Mouse (Mus musculus) CH12.LX (cell line): ENCODE results near the gene Trappc12. TPM values are rescaled to one million over a fixed set of nuclear protein-coding genes. Genes with fewer than 3 reads are reported as not detected.

Experiments used
- DNase-seq: peaks from one replicate; pipeline ENCODE4 v3.0.0-alpha.2; 2013; ENCODE audit errors: extremely low read depth
- H3K27ac ChIP-seq: 2 replicates; pipeline ENCODE4 v1.5.1; 2012; ENCODE audit warnings: low read depth, mild to moderate bottlenecking, control low read depth, moderate library complexity; ENCODE audit not compliant: insufficient read depth
- H3K27me3 ChIP-seq: replicated peaks from 2 replicates; pipeline ENCODE3; 2012; ENCODE audit warnings: inconsistent platforms
- H3K36me3 ChIP-seq, 2 experiments: replicated peaks in 1 of 2; 2 replicates each; pipeline versions ENCODE3 to v1.6.1; 2012; ENCODE audit warnings: inconsistent platforms in 1 of 2, low read length in 1 of 2, mild to moderate bottlenecking in 1 of 2, mixed read lengths in 1 of 2, moderate library complexity in 1 of 2; ENCODE audit not compliant: control insufficient read depth in 1 of 2, insufficient read depth in 1 of 2
- H3K4me1 ChIP-seq, 2 experiments: 2 replicates each; pipeline ENCODE4 v1.6.1; 2012; ENCODE audit warnings: inconsistent platforms in 1 of 2, moderate library complexity in 1 of 2; ENCODE audit not compliant: insufficient read depth in 2 of 2, control insufficient read depth in 1 of 2
- H3K4me2 ChIP-seq: 2 replicates; pipeline ENCODE4 v1.6.1; 2012; ENCODE audit warnings: low read depth, mild to moderate bottlenecking, control low read depth; ENCODE audit not compliant: poor library complexity, insufficient read depth, severe bottlenecking
- H3K4me3 ChIP-seq, 3 experiments: fragments of 150-350 bp in 1 of 3; sonication (generic) in 1 of 3; replicated peaks in 1 of 3; 2 replicates each; pipeline versions ENCODE3 to v1.5.1; 2011 to 2012; ENCODE audit warnings: low read depth in 2 of 3, low read length in 2 of 3, mild to moderate bottlenecking in 2 of 3, moderate library complexity in 2 of 3, control low read depth in 1 of 3, improper control_type of control experiment in 1 of 3, inconsistent platforms in 1 of 3, mixed read lengths in 1 of 3; ENCODE audit not compliant: poor library complexity in 1 of 3
- H3K79me2 ChIP-seq: replicated peaks from 2 replicates; pipeline ENCODE4 v1.6.1; 2012; ENCODE audit warnings: mild to moderate bottlenecking, moderate library complexity; ENCODE audit not compliant: control insufficient read depth, poor library complexity, insufficient read depth, severe bottlenecking; ENCODE audit errors: extremely low read depth
- H3K9ac ChIP-seq: 2 replicates; pipeline ENCODE4 v1.6.1; 2012; ENCODE audit warnings: low read depth, mild to moderate bottlenecking, control low read depth, moderate library complexity; ENCODE audit not compliant: insufficient read depth
- H3K9me3 ChIP-seq: replicated peaks from 2 replicates; pipeline ENCODE3; 2012; ENCODE audit warnings: low read length, inconsistent platforms, mixed read lengths
- BHLHE40 ChIP-seq: IDR thresholded peaks from 2 replicates; pipeline ENCODE4 v1.6.1; 2011; ENCODE audit warnings: mild to moderate bottlenecking, low read depth, low read length, improper control_type of control experiment
- CHD1 ChIP-seq: IDR thresholded peaks from 2 replicates; pipeline ENCODE4 v1.6.1; 2012; ENCODE audit warnings: low read depth, low read length, improper control_type of control experiment, inconsistent platforms
- CHD2 ChIP-seq: IDR thresholded peaks from 2 replicates; pipeline ENCODE4 v1.6.1; 2011; ENCODE audit warnings: low read length, improper control_type of control experiment
- CTCF ChIP-seq, 2 experiments: IDR thresholded peaks in 1 of 2; conservative IDR thresholded peaks in 1 of 2; 2 replicates each; pipeline ENCODE4 v1.5.1; 2011 to 2012; ENCODE audit warnings: low read depth in 2 of 2, low read length in 2 of 2, improper control_type of control experiment in 1 of 2, inconsistent platforms in 1 of 2, mild to moderate bottlenecking in 1 of 2, moderate library complexity in 1 of 2
- E2F4 ChIP-seq: IDR thresholded peaks from 2 replicates; pipeline ENCODE4 v1.6.1; 2011; ENCODE audit warnings: low read depth, low read length, improper control_type of control experiment; ENCODE audit not compliant: insufficient replicate concordance
- HCFC1 ChIP-seq: IDR thresholded peaks from 2 replicates; pipeline ENCODE4 v1.6.1; 2012; ENCODE audit warnings: low read depth, mild to moderate bottlenecking, inconsistent platforms, low read length, improper control_type of control experiment
- JUN ChIP-seq: IDR thresholded peaks from 2 replicates; pipeline ENCODE4 v1.6.1; 2011; ENCODE audit warnings: low read depth, mild to moderate bottlenecking, low read length, improper control_type of control experiment, moderate library complexity; ENCODE audit not compliant: insufficient read depth
- KAT2A ChIP-seq: IDR thresholded peaks from 2 replicates; pipeline ENCODE4 v1.6.1; 2012; ENCODE audit warnings: low read length, improper control_type of control experiment, inconsistent platforms; ENCODE audit not compliant: insufficient replicate concordance
- MAZ ChIP-seq: IDR thresholded peaks from 2 replicates; pipeline ENCODE4 v1.6.1; 2012; ENCODE audit warnings: low read depth, mild to moderate bottlenecking, inconsistent platforms, low read length, improper control_type of control experiment, moderate library complexity
- MEF2A ChIP-seq: IDR thresholded peaks from 2 replicates; pipeline ENCODE4 v1.6.1; 2014; ENCODE audit warnings: low read depth, mild to moderate bottlenecking, inconsistent platforms, low read length, improper control_type of control experiment, borderline replicate concordance
- MXI1 ChIP-seq: IDR thresholded peaks from 2 replicates; pipeline ENCODE4 v1.6.1; 2011; ENCODE audit warnings: mild to moderate bottlenecking, low read depth, low read length, improper control_type of control experiment
- MYC ChIP-seq: IDR thresholded peaks from 2 replicates; pipeline ENCODE4 v1.6.1; 2011; ENCODE audit warnings: low read depth, mild to moderate bottlenecking, improper control_type of control experiment, low read length
- NELFE ChIP-seq: IDR thresholded peaks from 2 replicates; pipeline ENCODE4 v1.6.1; 2011; ENCODE audit warnings: low read depth, low read length, improper control_type of control experiment
- NRF1 ChIP-seq: IDR thresholded peaks from 2 replicates; pipeline ENCODE4 v1.6.1; 2014; ENCODE audit warnings: low read depth, mild to moderate bottlenecking, inconsistent platforms, low read length, improper control_type of control experiment, moderate library complexity
- SIN3A ChIP-seq: IDR thresholded peaks from 2 replicates; pipeline ENCODE4 v1.6.1; 2012; ENCODE audit warnings: low read length, improper control_type of control experiment, inconsistent platforms
- TBP ChIP-seq: conservative IDR thresholded peaks from 2 replicates; pipeline ENCODE4 v1.6.1; 2011; ENCODE audit warnings: low read depth, low read length, improper control_type of control experiment
- TCF12 ChIP-seq: IDR thresholded peaks from 2 replicates; pipeline ENCODE4 v1.6.1; 2014; ENCODE audit warnings: low read depth, mild to moderate bottlenecking, inconsistent platforms, low read length, improper control_type of control experiment
- USF1 ChIP-seq: IDR thresholded peaks from 2 replicates; pipeline ENCODE4 v1.6.1; 2014; ENCODE audit warnings: low read depth, mild to moderate bottlenecking, inconsistent platforms, low read length, improper control_type of control experiment
- USF2 ChIP-seq: conservative IDR thresholded peaks from 2 replicates; pipeline ENCODE4 v1.6.1; 2011; ENCODE audit warnings: low read depth, low read length, improper control_type of control experiment
- ZNF384 ChIP-seq: IDR thresholded peaks from 2 replicates; pipeline ENCODE4 v1.6.1; 2012; ENCODE audit warnings: low read depth, low read length, improper control_type of control experiment, inconsistent platforms
- dilution Hi-C: fragments of 300-500 bp; cut with MboI; formaldehyde crosslinking; loops from 2 replicates; pipeline ENCODE4 v1.14.3; 2020; ENCODE audit warnings: low sequenced_read_pairs; ENCODE audit not compliant: extremely low pct_unique_long_range_greater_than_20kb, extremely low pct_ligation_motif_present
- in situ Hi-C: fragments of 300-500 bp; cut with MboI; formaldehyde crosslinking; loops from 3 replicates; pipeline ENCODE4 v1.14.3; 2019; ENCODE audit warnings: low sequenced_read_pairs, low pct_ligation_motif_present, low pct_unique_long_range_greater_than_20kb, mixed read lengths
- polyA plus RNA-seq: library from polyadenylated mRNA; unstranded; fragments of >175 nt; gene quantifications from 2 replicates; pipeline ENCODE4 v1.2.1, GENCODE M21; 2012; ENCODE audit warnings: low read depth; ENCODE audit not compliant: insufficient read length
- total RNA-seq, 2 experiments: library from RNA; depleted of rRNA; stranded (reverse); fragments of 300-350 nt in 1 of 2; fragments of >200 nt in 1 of 2; gene quantifications; 2 replicates each; pipeline ENCODE4 v1.2.3; 2012 to 2014

Trappc12 gene
- total and polyA plus RNA-seq, 3 experiments, result 26.7 to 33.9 (median 28.9) TPM

DNA sequence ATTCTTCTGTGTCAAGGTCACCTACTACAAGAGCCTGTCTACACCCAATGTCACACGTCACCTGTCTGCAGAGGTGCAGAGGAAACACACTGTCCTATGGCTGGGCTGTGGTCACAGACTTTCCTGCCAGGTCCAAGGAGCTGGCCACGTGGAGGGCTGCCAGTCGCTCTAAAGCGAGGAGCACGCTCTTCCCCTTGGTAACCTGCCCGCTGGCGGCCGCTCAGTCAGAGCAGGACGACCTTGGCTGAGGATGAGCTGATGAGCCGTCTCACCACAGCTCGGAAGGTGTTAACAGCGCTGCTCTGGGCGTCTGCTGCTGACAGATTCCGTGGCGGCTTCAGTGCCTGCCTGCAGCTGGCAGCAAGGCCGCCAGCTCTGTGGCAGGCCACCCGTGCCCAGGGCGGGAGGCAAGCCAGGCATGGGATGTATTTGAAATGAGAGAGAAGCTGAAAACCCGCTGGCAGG is 49.7 kb downstream of the Trappc12 start:
- dilution Hi-C loops (no loop called here), in situ Hi-C loops (no loop called here)
- TF ChIP-seq TBP (no peak), MXI1 (no peak), KAT2A (no peak), USF1 (no peak), JUN (no peak), E2F4 (no peak), NELFE (no peak), CHD1 (no peak), BHLHE40 (no peak), HCFC1 (no peak), SIN3A (no peak), MYC (no peak), ZNF384 (no peak), NRF1 (no peak), CHD2 (no peak), CTCF (conservative IDR thresholded peaks at IDR 0.05 in 1 of 2, IDR thresholded peaks at IDR 0.05 in 1 of 2; ENCODE audit: low read depth in 2 of 2, low read length in 2 of 2) (no peak)
- Histone ChIP-seq H3K27ac (no peak overlapping the region), H3K4me1 (peaks cover 8 to 56% of the 10 kb centered on the region in 2 experiments), H3K4me2 (no peak overlapping the region), H3K9ac (no peak overlapping the region), H3K36me3 (peaks cover 29 to 73% of the 10 kb centered on the region in 2 experiments), H3K79me2 (no peaks in the 10 kb centered on the region), H3K4me3 (no peak overlapping the region), H3K9me3 (no peaks in the 10 kb centered on the region), H3K27me3 (no peaks in the 10 kb centered on the region)
- no peak for DNase-seq

GRCm38 (mm10) chr12:28700101-28700511 is 50.2 kb downstream of the Trappc12 start:
- dilution Hi-C loops, result no loop called here
- Histone ChIP-seq H3K9me3 (no peaks in the 10 kb centered on the region), H3K36me3 (peaks cover 33 to 73% of the 10 kb centered on the region in 2 experiments), H3K27me3 (no peaks in the 10 kb centered on the region), H3K9ac (no peak overlapping the region), H3K4me2 (no peak overlapping the region), H3K4me1 (peaks cover 8 to 51% of the 10 kb centered on the region in 2 experiments)
- no peak for DNase-seq
- in situ Hi-C loops, result no loop called here
- TF ChIP-seq NELFE (no peak), CTCF (conservative IDR thresholded peaks at IDR 0.05 in 1 of 2, IDR thresholded peaks at IDR 0.05 in 1 of 2; ENCODE audit: low read depth in 2 of 2, low read length in 2 of 2) (no peak), MEF2A (no peak), USF2 (no peak), BHLHE40 (no peak), TCF12 (no peak), E2F4 (no peak), JUN (no peak), TBP (no peak), MAZ (no peak)
- TF ChIP-seq, all 38 proteins: peak for 0
- Histone ChIP-seq H3K27ac (no peak overlapping the region), H3K4me3 (no peak overlapping the region), H3K79me2 (no peaks in the 10 kb centered on the region)
